In genomic region chr3:72534010-72534409, GRCm38 (mm10) we compare ENCODE assay signal across 28 mouse cellular contexts.
"Had no signal": no experiment of that assay in that cellular context is flagged by ENCODE, and none has a peak within 500 bp of the region (broad histone marks: within the 10 kb centered on the region; RNA-seq: fewer than 3 reads in every experiment).

No protein-coding gene starts in this region.

- H3K36me3 ChIP-seq: embryonic facial prominence, embryonic 10.5 days; embryonic facial prominence, embryonic 12.5 days; embryonic facial prominence, embryonic 13.5 days; embryonic facial prominence, embryonic 15.5 days; forebrain, embryonic 10.5 days; forebrain, embryonic 12.5 days; forebrain, embryonic 15.5 days; heart, embryonic 10.5 days had no signal

- H3K27ac ChIP-seq: embryonic facial prominence, embryonic 10.5 days; embryonic facial prominence, embryonic 12.5 days; embryonic facial prominence, embryonic 13.5 days; embryonic facial prominence, embryonic 15.5 days; forebrain, embryonic 10.5 days; forebrain, embryonic 12.5 days; forebrain, embryonic 13.5 days; forebrain, embryonic 15.5 days; gastrocnemius, adult 2 months; heart, adult 2 months; heart, embryonic 10.5 days had no signal

- H3K27me3 ChIP-seq: embryonic facial prominence, embryonic 12.5 days; embryonic facial prominence, embryonic 13.5 days; embryonic facial prominence, embryonic 15.5 days; forebrain, embryonic 12.5 days; forebrain, embryonic 13.5 days; forebrain, embryonic 15.5 days had no signal

- H3K9me3 ChIP-seq: embryonic facial prominence, embryonic 10.5 days; embryonic facial prominence, embryonic 12.5 days; embryonic facial prominence, embryonic 13.5 days; embryonic facial prominence, embryonic 15.5 days; forebrain, embryonic 10.5 days; forebrain, embryonic 12.5 days; forebrain, embryonic 13.5 days; forebrain, embryonic 15.5 days; heart, embryonic 10.5 days had no signal

- DNase-seq: cerebellum, adult 9-10 months; cerebellum, adult 9-11 months; cerebellum, postnatal 10 days; cerebellum, postnatal 14 days; cerebellum, postnatal 25 days; cerebellum, postnatal 36 days; embryo, embryonic 11 days; forebrain, postnatal 0 days; gastrocnemius, adult 2 months; gastrocnemius, postnatal 10 days; gastrocnemius, postnatal 14 days; gastrocnemius, postnatal 25 days; gastrocnemius, postnatal 36 days; heart, adult 11 months; heart, adult 18-20 months; heart, adult 2 months had no signal

- H3K9ac ChIP-seq: embryonic facial prominence, embryonic 12.5 days; embryonic facial prominence, embryonic 13.5 days; embryonic facial prominence, embryonic 15.5 days; forebrain, embryonic 12.5 days; forebrain, embryonic 13.5 days; forebrain, embryonic 15.5 days; forebrain, postnatal 0 days had no signal

- H3K4me2 ChIP-seq: embryonic facial prominence, embryonic 12.5 days; embryonic facial prominence, embryonic 13.5 days; embryonic facial prominence, embryonic 15.5 days; forebrain, embryonic 12.5 days; forebrain, embryonic 13.5 days; forebrain, embryonic 15.5 days had no signal

- ATAC-seq: forebrain, embryonic 13.5 days; forebrain, embryonic 14.5 days; forebrain, embryonic 15.5 days; forebrain, embryonic 16.5 days; forebrain, postnatal 0 days had no signal

- H3K4me3 ChIP-seq: embryonic facial prominence, embryonic 10.5 days; embryonic facial prominence, embryonic 12.5 days; embryonic facial prominence, embryonic 13.5 days; embryonic facial prominence, embryonic 15.5 days; erythroblast, embryonic 14.5 days; forebrain, embryonic 10.5 days; forebrain, embryonic 12.5 days; forebrain, embryonic 13.5 days; forebrain, embryonic 15.5 days; gastrocnemius, adult 2 months; heart, adult 2 months; heart, embryonic 10.5 days had no signal

- H3K4me1 ChIP-seq: embryonic facial prominence, embryonic 10.5 days; embryonic facial prominence, embryonic 12.5 days; embryonic facial prominence, embryonic 13.5 days; embryonic facial prominence, embryonic 15.5 days; forebrain, embryonic 10.5 days; forebrain, embryonic 12.5 days; forebrain, embryonic 13.5 days; forebrain, embryonic 15.5 days; heart, embryonic 10.5 days had no signal
